Mouse (Mus musculus) midbrain, embryonic 10.5 days (tissue): ENCODE data around the gene Vmn1r43. TPM values are rescaled to one million over a fixed set of nuclear protein-coding genes. Genes with fewer than 3 reads are reported as not detected.
"Not testable (repeated sequence)": the region's sequence is repeated elsewhere in the genome, so short reads cannot be mapped to it uniquely, and the experiment has no call there.

ENCODE experiments used
- DNase-seq: peaks from one replicate; pipeline ENCODE4 v3.0.0-alpha.2; 2017; ENCODE audit warnings: low spot score
- H3K27ac ChIP-seq: fragments of 300-500 bp; sonication (generic); replicated peaks from 2 replicates; pipeline ENCODE4 v1.5.1; 2016; ENCODE audit warnings: mild to moderate bottlenecking
- H3K27me3 ChIP-seq: fragments of 300-500 bp; sonication (generic); 2 replicates; pipeline ENCODE4 v1.6.1; 2016; ENCODE audit warnings: low read depth, mild to moderate bottlenecking; ENCODE audit not compliant: poor library complexity, severe bottlenecking
- H3K36me3 ChIP-seq: fragments of 300-500 bp; sonication (generic); 2 replicates; pipeline ENCODE4 v1.6.1; 2016; ENCODE audit warnings: mild to moderate bottlenecking, moderate library complexity
- H3K4me1 ChIP-seq: fragments of 300-500 bp; sonication (generic); 2 replicates; pipeline ENCODE4 v1.6.1; 2016
- H3K4me3 ChIP-seq: fragments of 300-500 bp; sonication (generic); 2 replicates; pipeline ENCODE4 v1.5.1; 2016; ENCODE audit warnings: mild to moderate bottlenecking, moderate library complexity
- H3K9me3 ChIP-seq: fragments of 300-500 bp; sonication (generic); replicated peaks from 2 replicates; pipeline ENCODE4 v1.6.1; 2016; ENCODE audit warnings: mild to moderate bottlenecking
- WGBS: fragments of 180-500 bp; shearing (Covaris S2); methylation state at CpG from one replicate; pipeline ENCODE4 v1.1.7; 2016; 5-methylcytosine and 5-hydroxymethylcytosine counted together
- polyA plus RNA-seq: library from polyadenylated mRNA; unstranded; fragments of >200 nt; fragmentation: Nextera tagmentation; extraction: Ambion mirVana; gene quantifications from 2 replicates; pipeline ENCODE4 v1.2.1, GENCODE M21; 2016

Gene Vmn1r43
- not detected in 2 replicates for polyA plus RNA-seq

- 89% methylated on average over 3 of the region's 3 CpGs for WGBS
- not testable (repeated sequence) for DNase-seq, H3K4me3 ChIP-seq, H3K9me3 ChIP-seq, H3K27ac ChIP-seq, H3K4me1 ChIP-seq, H3K27me3 ChIP-seq, H3K36me3 ChIP-seq
Observed at GRCm38 (mm10) chr6:89876313-89876712, at the start of gene Vmn1r43, which contains the start of gene Vmn1r42. Gene Vmn1r43 (minus strand): TSS chr6:89876413. Gene Vmn1r42 (minus strand): TSS chr6:89876413.

GRCm38 (mm10) chr6:89883812-89884211 is 7.6 kb upstream of the Vmn1r43 start:
- no peak overlapping the region for H3K27ac ChIP-seq
- peaks cover 19% of the 10 kb centered on the region; the same call in 1 of the 2 replicates for H3K9me3 ChIP-seq
- H3K36me3 ChIP-seq: no peaks in the 10 kb centered on the region
- no peak for DNase-seq
- no peak overlapping the region for H3K4me3 ChIP-seq
- no peaks in the 10 kb centered on the region for H3K27me3 ChIP-seq
- 68% methylated on average over 2 of the region's 2 CpGs for WGBS
- no peaks in the 10 kb centered on the region for H3K4me1 ChIP-seq

- H3K36me3 ChIP-seq: no peaks in the 10 kb centered on the region
- no peak within 1 kb of the TSS for H3K4me3 ChIP-seq
- no peak within 1 kb of the TSS for H3K27ac ChIP-seq
- no peaks in the 10 kb centered on the region for H3K27me3 ChIP-seq
- 69% methylated on average over 1 of the region's 1 CpGs for WGBS
- peaks cover 17% of the 10 kb centered on the region; the same call in 1 of the 2 replicates for H3K9me3 ChIP-seq
- H3K4me1 ChIP-seq: no peaks in the 10 kb centered on the region
- no peak for DNase-seq
Observed at GRCm38 (mm10) chr6:89883360-89883759, 7.1 kb upstream of the Vmn1r43 start, which contains the start of gene Vmn1r44. Gene Vmn1r44 (plus strand): TSS chr6:89883660.

- Histone ChIP-seq H3K4me3 (no peak overlapping the region), H3K27me3 (no peaks in the 10 kb centered on the region), H3K36me3 (no peaks in the 10 kb centered on the region), H3K27ac (no peak overlapping the region), H3K4me1 (no peaks in the 10 kb centered on the region), H3K9me3 (peaks cover 4% of the 10 kb centered on the region; the same call in 1 of the 2 replicates)
- no peak for DNase-seq
Observed at GRCm38 (mm10) chr6:89880867-89881266, 4.7 kb upstream of the Vmn1r43 start.

GRCm38 (mm10) chr6:89876963-89877362 is 750 bp upstream of the Vmn1r43 start:
- Histone ChIP-seq H3K4me1 (no peaks in the 10 kb centered on the region), H3K27me3 (no peaks in the 10 kb centered on the region), H3K9me3 (peaks cover 4% of the 10 kb centered on the region; the same call in 1 of the 2 replicates), H3K27ac (no peak overlapping the region), H3K36me3 (no peaks in the 10 kb centered on the region), H3K4me3 (no peak overlapping the region)
- 84% methylated on average over 2 of the region's 2 CpGs for WGBS
- DNase-seq: no peak

- Histone ChIP-seq H3K4me1 (no peaks in the 10 kb centered on the region), H3K36me3 (no peaks in the 10 kb centered on the region), H3K27ac (no peak overlapping the region), H3K9me3 (peaks cover 47% of the 10 kb centered on the region), H3K4me3 (no peak overlapping the region), H3K27me3 (no peaks in the 10 kb centered on the region)
- no peak for DNase-seq
- WGBS: 91% methylated on average over 2 of the region's 2 CpGs
Observed at GRCm38 (mm10) chr6:89867976-89868375, 8.2 kb downstream of the Vmn1r43 start.

GRCm38 (mm10) chr6:89867276-89867675 is 8.9 kb downstream of the Vmn1r43 start:
- Histone ChIP-seq H3K36me3 (no peaks in the 10 kb centered on the region), H3K4me1 (no peaks in the 10 kb centered on the region), H3K27ac (no peak overlapping the region), H3K4me3 (no peak overlapping the region), H3K27me3 (no peaks in the 10 kb centered on the region), H3K9me3 (peaks cover 54% of the 10 kb centered on the region)
- WGBS: 95% methylated on average over 2 of the region's 2 CpGs
- DNase-seq: no peak

GRCm38 (mm10) chr6:89863792-89864191 is 12.4 kb downstream of the Vmn1r43 start:
- WGBS: 79% methylated on average over 4 of the region's 4 CpGs
- no peak for DNase-seq
- H3K27me3 ChIP-seq: no peaks in the 10 kb centered on the region
- H3K36me3 ChIP-seq: no peaks in the 10 kb centered on the region
- no peak overlapping the region for H3K4me3 ChIP-seq
- peaks cover 72% of the 10 kb centered on the region for H3K9me3 ChIP-seq
- no peaks in the 10 kb centered on the region for H3K4me1 ChIP-seq
- H3K27ac ChIP-seq: no peak overlapping the region

- Histone ChIP-seq H3K9me3 (peaks cover 56% of the 10 kb centered on the region), H3K27ac (no peak overlapping the region), H3K4me1 (no peaks in the 10 kb centered on the region), H3K36me3 (no peaks in the 10 kb centered on the region), H3K4me3 (no peak overlapping the region), H3K27me3 (no peaks in the 10 kb centered on the region)
- DNase-seq: no peak
- 94% methylated on average over 2 of the region's 2 CpGs for WGBS
Observed at GRCm38 (mm10) chr6:89859839-89860238, 16.4 kb downstream of the Vmn1r43 start.

- Histone ChIP-seq H3K36me3 (no peaks in the 10 kb centered on the region), H3K27me3 (no peaks in the 10 kb centered on the region), H3K27ac (no peak overlapping the region), H3K9me3 (peaks cover 38% of the 10 kb centered on the region), H3K4me3 (no peak overlapping the region), H3K4me1 (no peaks in the 10 kb centered on the region)
- no peak for DNase-seq
- 78% methylated on average over 3 of the region's 3 CpGs for WGBS
Observed at GRCm38 (mm10) chr6:89857552-89857951, 18.7 kb downstream of the Vmn1r43 start.

Other genes with a start within 250 kb of the Vmn1r43 start
- gene Txnrd3, start 232.4 kb downstream of the Vmn1r43 start, polyA plus RNA-seq: 10.1 and 13.1 TPM in 2 replicates
- gene Vmn1r40, start 168.9 kb downstream of the Vmn1r43 start, polyA plus RNA-seq: not detected in 2 replicates
- not detected in 2 replicates for gene Vmn1r41, start 135.6 kb downstream of the Vmn1r43 start, polyA plus RNA-seq
- not detected in 2 replicates for gene Vmn1r42, start within 50 bp of the Vmn1r43 start, polyA plus RNA-seq
- gene Vmn1r44, start 7.2 kb upstream of the Vmn1r43 start, polyA plus RNA-seq: not detected in 2 replicates
- gene Vmn1r45, start 64.2 kb upstream of the Vmn1r43 start, polyA plus RNA-seq: not detected in 2 replicates
- gene Vmn1r46, start 92.9 kb upstream of the Vmn1r43 start, polyA plus RNA-seq: not detected in 2 replicates
- not detected in 2 replicates for gene Vmn1r47, start 139.7 kb upstream of the Vmn1r43 start, polyA plus RNA-seq
- not detected in 2 replicates for gene Vmn1r48, start 160.4 kb upstream of the Vmn1r43 start, polyA plus RNA-seq
- gene Vmn1r49, start 202.1 kb upstream of the Vmn1r43 start, polyA plus RNA-seq: not detected in 2 replicates
- gene Vmn1r50, start 225.0 kb upstream of the Vmn1r43 start, polyA plus RNA-seq: not detected in 2 replicates
- gene Vmn1r51, start 246.2 kb upstream of the Vmn1r43 start, polyA plus RNA-seq: not detected in 2 replicates